Mouse (Mus musculus): ENCODE measurements at regions not wholly inside any gene's neighbourhood (a gene's known extent, or its start where the extent isn't known, plus 50 kb on each side); places are given as distances from the start of the nearest gene placed in this dataset.

GRCm38 (mm10) chr13:73405720-73406629 lies 61.0 kb upstream of the Lpcat1 start:
- Histone ChIP-seq H3K27ac (ENCODE audit: low read depth, low read length) (no peak overlapping the region), H3K9me3 (ENCODE audit: control insufficient read depth, low read length) (no peaks in the 10 kb centered on the region), H3K27me3 (replicated peaks; ENCODE audit: control insufficient read depth, insufficient read depth, low read length) (peaks cover 9% of the 10 kb centered on the region; the same call in 1 of the 2 replicates), H3K36me3 (ENCODE audit: control insufficient read depth, insufficient read depth, low read length) (no peaks in the 10 kb centered on the region), H3K4me2 (no peak overlapping the region), H3K9ac (ENCODE audit: low read depth, low read length) (no peak overlapping the region), H3K4me1 (replicated peaks; ENCODE audit: control insufficient read depth, insufficient read depth, low read length) (no peaks in the 10 kb centered on the region; the same call in 1 of the 2 replicates), H3K4me3 (ENCODE audit: low read depth, low read length) (no peak overlapping the region)
- peak; percentile 58 for ATAC-seq (replicated peaks; ENCODE audit: low FRiP score)
- DNase-seq (ENCODE audit: low spot score): peak; percentile 53
- WGBS: 14% methylated on average over 20 of the region's 20 CpGs

- Histone ChIP-seq H3K27me3 (replicated peaks; ENCODE audit: control insufficient read depth, insufficient read depth, low read length) (no peaks in the 10 kb centered on the region; the same call in 1 of the 2 replicates), H3K4me1 (replicated peaks; ENCODE audit: control insufficient read depth, insufficient read depth, low read length) (no peaks in the 10 kb centered on the region), H3K4me2 (no peak overlapping the region), H3K9me3 (ENCODE audit: control insufficient read depth, low read length) (no peaks in the 10 kb centered on the region), H3K4me3 (ENCODE audit: low read depth, low read length) (no peak overlapping the region), H3K27ac (ENCODE audit: low read depth, low read length) (no peak overlapping the region), H3K9ac (ENCODE audit: low read depth, low read length) (no peak overlapping the region), H3K36me3 (ENCODE audit: control insufficient read depth, insufficient read depth, low read length) (no peaks in the 10 kb centered on the region)
- no peak for DNase-seq (ENCODE audit: low spot score)
- 74% methylated on average over 1 of the region's 1 CpGs for WGBS
- no peak for ATAC-seq (replicated peaks; ENCODE audit: low FRiP score)
Measured at GRCm38 (mm10) chr13:73400921-73401320, 66.1 kb upstream of the Lpcat1 start.

DNA sequence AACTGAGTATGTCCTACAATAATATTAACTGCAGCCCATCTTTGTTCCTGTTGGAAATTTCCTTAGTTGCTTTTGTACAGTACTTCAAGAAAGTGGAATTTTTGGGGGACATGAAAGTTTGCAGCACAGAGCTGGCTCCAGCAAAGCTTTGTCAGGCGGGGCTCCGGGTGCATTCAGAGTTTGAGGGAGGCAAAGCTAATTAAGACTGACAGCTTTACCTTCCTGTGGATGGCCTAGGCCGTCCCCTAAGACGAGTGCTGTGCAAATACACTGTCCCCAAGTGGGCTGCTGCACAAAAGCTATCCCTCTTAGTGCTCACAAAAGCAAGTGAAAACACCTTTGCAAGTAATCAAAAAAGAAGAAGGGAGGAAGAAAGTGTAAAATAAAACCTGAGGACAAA lies 68.7 kb upstream of the Ndufs6 start:
- H3K9ac ChIP-seq (ENCODE audit: low read depth, low read length): no peak overlapping the region
- H3K4me1 ChIP-seq (replicated peaks; ENCODE audit: control insufficient read depth, insufficient read depth, low read length): no peaks in the 10 kb centered on the region
- H3K4me2 ChIP-seq: no peak overlapping the region
- H3K36me3 ChIP-seq (ENCODE audit: control insufficient read depth, insufficient read depth, low read length): no peaks in the 10 kb centered on the region
- H3K27me3 ChIP-seq (replicated peaks; ENCODE audit: control insufficient read depth, insufficient read depth, low read length): no peaks in the 10 kb centered on the region
- ATAC-seq (replicated peaks; ENCODE audit: low FRiP score) (no peak), DNase-seq (ENCODE audit: low spot score) (no peak)
- H3K4me3 ChIP-seq (ENCODE audit: low read depth, low read length): no peak overlapping the region
- no peak overlapping the region for H3K27ac ChIP-seq (ENCODE audit: low read depth, low read length)
- H3K9me3 ChIP-seq (ENCODE audit: control insufficient read depth, low read length): no peaks in the 10 kb centered on the region
- WGBS: 44% methylated on average over 4 of the region's 4 CpGs

GRCm38 (mm10) chr13:73395856-73396255 lies 67.5 kb upstream of the Ndufs6 start:
- H3K9me3 ChIP-seq (ENCODE audit: control insufficient read depth, low read length): no peaks in the 10 kb centered on the region
- no peak overlapping the region for H3K9ac ChIP-seq (ENCODE audit: low read depth, low read length)
- H3K4me3 ChIP-seq (ENCODE audit: low read depth, low read length): no peak overlapping the region
- H3K4me1 ChIP-seq (replicated peaks; ENCODE audit: control insufficient read depth, insufficient read depth, low read length): no peaks in the 10 kb centered on the region
- WGBS: 64% methylated on average over 7 of the region's 7 CpGs
- H3K27me3 ChIP-seq (replicated peaks; ENCODE audit: control insufficient read depth, insufficient read depth, low read length): no peaks in the 10 kb centered on the region
- H3K36me3 ChIP-seq (ENCODE audit: control insufficient read depth, insufficient read depth, low read length): no peaks in the 10 kb centered on the region
- no peak for DNase-seq (ENCODE audit: low spot score)
- no peak for ATAC-seq (replicated peaks; ENCODE audit: low FRiP score)
- no peak overlapping the region for H3K27ac ChIP-seq (ENCODE audit: low read depth, low read length)
- H3K4me2 ChIP-seq: no peak overlapping the region

DNA sequence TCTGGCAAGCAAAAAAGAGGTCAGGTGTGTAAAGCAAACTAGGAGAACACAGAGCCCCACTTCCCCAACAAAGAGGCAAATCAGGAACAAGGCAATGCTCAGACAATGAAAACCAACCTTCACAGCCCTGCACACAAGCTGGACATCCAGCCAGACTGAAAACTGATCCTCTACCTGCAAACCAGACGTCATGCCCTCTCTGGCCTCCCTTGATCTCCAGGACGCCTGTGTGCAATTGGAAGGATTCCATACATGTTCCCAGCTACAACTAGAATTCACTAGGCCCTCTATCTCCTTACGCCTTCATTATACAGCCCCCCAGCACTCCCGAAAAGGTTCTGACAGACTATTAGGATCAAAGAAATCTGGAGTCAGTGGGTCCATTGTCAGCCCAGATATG lies 60.7 kb upstream of the Ndufs6 start:
- Histone ChIP-seq H3K4me2 (no peak overlapping the region), H3K4me3 (ENCODE audit: low read depth, low read length) (no peak overlapping the region), H3K27me3 (replicated peaks; ENCODE audit: control insufficient read depth, insufficient read depth, low read length) (no peaks in the 10 kb centered on the region), H3K9me3 (ENCODE audit: control insufficient read depth, low read length) (no peaks in the 10 kb centered on the region), H3K27ac (ENCODE audit: low read depth, low read length) (no peak overlapping the region), H3K36me3 (ENCODE audit: control insufficient read depth, insufficient read depth, low read length) (no peaks in the 10 kb centered on the region), H3K9ac (ENCODE audit: low read depth, low read length) (no peak overlapping the region), H3K4me1 (replicated peaks; ENCODE audit: control insufficient read depth, insufficient read depth, low read length) (no peaks in the 10 kb centered on the region)
- WGBS: 76% methylated on average over 4 of the region's 4 CpGs
- DNase-seq (ENCODE audit: low spot score) (no peak), ATAC-seq (replicated peaks; ENCODE audit: low FRiP score) (no peak)

- Histone ChIP-seq H3K9me3 (ENCODE audit: control insufficient read depth, low read length) (no peaks in the 10 kb centered on the region), H3K4me3 (ENCODE audit: low read depth, low read length) (no peak overlapping the region), H3K4me2 (no peak overlapping the region), H3K4me1 (replicated peaks; ENCODE audit: control insufficient read depth, insufficient read depth, low read length) (no peaks in the 10 kb centered on the region), H3K27me3 (replicated peaks; ENCODE audit: control insufficient read depth, insufficient read depth, low read length) (no peaks in the 10 kb centered on the region), H3K27ac (ENCODE audit: low read depth, low read length) (no peak overlapping the region), H3K36me3 (ENCODE audit: control insufficient read depth, insufficient read depth, low read length) (no peaks in the 10 kb centered on the region), H3K9ac (ENCODE audit: low read depth, low read length) (no peak overlapping the region)
- ATAC-seq (replicated peaks; ENCODE audit: low FRiP score) (no peak), DNase-seq (ENCODE audit: low spot score) (no peak)
- 49% methylated on average over 3 of the region's 3 CpGs for WGBS
Measured at GRCm38 (mm10) chr13:73383585-73383984, 55.2 kb upstream of the Ndufs6 start.

Data from liver, embryonic 11.5 days (tissue).